Mouse (Mus musculus): ENCODE measurements at regions not wholly inside any gene's neighbourhood (a gene's known extent, or its start where the extent isn't known, plus 50 kb on each side); places are given as distances from the start of the nearest gene placed in this dataset.

DNA sequence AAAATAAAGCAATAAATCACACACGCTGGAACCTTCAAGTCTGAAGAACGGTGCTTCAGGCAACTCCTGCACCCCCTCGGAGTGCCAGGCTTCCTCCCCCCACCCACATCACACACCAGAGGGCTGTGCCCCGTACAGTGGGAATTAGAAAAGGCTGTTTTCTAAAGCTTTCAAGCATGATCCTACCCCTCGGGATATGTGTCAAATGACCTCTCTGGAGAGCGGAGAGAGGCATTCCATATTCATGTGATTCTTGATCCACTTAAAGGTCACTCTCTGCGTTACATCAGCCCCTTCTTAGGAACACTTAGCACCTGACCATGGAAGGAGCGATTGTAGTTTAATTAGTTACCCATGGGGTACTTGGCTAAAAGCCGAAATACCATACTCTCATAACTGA is 119.1 kb upstream of the Slc24a5 start:
- DNase-seq (ENCODE audit: low spot score in 2 of 2) = no peak

- no peak for DNase-seq (ENCODE audit: low spot score in 2 of 2)
Measured at GRCm38 (mm10) chr2:124952212-124952611, 115.7 kb upstream of the Slc24a5 start.

DNA sequence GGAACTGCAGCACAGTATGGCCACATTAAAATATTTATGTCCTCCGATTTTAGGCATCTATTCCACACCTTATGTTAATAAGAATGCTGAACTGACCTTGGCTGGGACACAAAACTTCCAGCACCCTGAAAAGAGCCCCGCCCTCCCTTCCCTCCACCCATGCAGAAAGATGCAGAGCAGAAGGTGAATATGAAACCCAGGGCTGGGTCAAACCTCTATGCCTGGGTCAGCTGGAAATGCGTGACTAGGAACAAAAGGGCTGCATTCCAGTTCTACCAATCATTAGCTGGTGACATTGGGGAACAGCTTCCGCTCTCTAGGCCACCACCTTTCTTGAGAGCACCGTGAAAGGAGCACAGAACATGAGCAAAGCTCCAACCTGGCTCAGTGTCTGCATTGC is 114.9 kb upstream of the Slc24a5 start:
- DNase-seq (ENCODE audit: low spot score in 2 of 2) = no peak

GRCm38 (mm10) chr2:124955843-124956242 is 112.1 kb upstream of the Slc24a5 start:
- no peak for DNase-seq (ENCODE audit: low spot score in 2 of 2)

- no peak for DNase-seq (ENCODE audit: low spot score in 2 of 2)
Measured at GRCm38 (mm10) chr2:124959431-124959830, 108.5 kb upstream of the Slc24a5 start.

DNA sequence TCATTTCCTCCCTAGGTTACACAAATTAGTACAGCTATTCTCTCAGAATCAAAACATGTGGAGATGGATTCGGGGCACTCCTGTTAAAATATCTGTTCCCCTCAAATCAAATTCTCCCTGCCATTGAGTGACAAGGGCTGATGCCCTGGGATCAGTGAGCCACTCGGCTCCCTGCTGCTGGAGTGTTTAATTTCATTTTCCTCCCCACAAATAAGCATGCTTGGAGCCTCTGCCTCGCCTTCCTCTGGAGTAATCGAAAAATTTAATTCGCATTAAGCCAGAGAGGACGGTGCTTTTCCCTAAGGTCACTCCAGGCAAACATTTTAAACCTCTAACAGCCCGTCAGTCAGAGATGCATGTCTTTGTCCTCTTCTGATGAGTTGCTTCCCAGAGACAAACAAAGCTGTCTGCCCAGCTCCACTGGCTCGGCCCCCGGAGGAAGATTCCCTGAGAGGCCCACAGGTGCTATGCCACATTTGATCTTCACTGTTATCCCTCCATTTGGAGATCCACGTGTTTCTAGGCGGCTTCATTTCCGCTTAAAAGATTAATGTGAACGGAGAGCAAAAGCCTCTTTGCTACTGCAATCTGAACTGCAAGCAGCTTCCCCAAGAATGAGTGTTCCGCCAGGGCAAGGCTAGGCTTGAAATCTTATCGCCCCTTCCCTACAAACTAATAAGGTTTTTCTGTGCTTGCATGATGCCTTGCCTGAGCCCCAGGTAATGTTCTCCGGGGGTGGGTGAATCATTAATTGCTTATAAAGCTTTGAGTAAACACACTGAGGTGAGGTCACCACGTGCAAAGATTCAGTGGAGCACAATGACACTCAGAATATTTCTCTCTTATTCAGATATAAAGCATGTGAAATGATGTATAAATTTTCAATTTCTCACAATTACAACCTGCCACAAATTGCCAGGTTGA is 95.8 kb upstream of the Slc24a5 start:
- DNase-seq (ENCODE audit: low spot score in 2 of 2) = no peak

DNA sequence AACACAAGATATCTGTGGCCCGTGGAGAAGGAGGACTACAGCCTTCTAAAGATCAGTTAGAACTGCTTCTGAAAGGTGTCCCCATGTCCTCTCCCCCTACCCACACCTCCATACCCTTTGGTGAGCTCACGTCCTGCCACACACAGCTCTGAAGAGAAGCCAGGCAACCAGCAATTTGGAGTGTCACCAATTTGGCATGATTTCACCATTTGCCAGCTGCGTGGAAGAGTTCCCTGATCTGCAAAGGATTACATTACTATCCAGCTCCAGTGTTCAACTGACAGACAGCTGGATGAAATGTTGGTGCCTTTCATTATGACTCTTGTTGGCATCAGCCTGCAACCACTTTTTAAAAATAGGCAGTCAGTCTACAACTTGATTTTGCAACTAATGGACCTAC is 92.8 kb upstream of the Slc24a5 start:
- no peak for DNase-seq (ENCODE audit: low spot score in 2 of 2)

GRCm38 (mm10) chr2:124990976-124991375 is 76.9 kb upstream of the Slc24a5 start:
- DNase-seq (ENCODE audit: low spot score in 2 of 2) = no peak

- DNase-seq (ENCODE audit: low spot score in 2 of 2) = no peak
Measured at GRCm38 (mm10) chr2:125015007-125015406, 52.9 kb upstream of the Slc24a5 start.

DNA sequence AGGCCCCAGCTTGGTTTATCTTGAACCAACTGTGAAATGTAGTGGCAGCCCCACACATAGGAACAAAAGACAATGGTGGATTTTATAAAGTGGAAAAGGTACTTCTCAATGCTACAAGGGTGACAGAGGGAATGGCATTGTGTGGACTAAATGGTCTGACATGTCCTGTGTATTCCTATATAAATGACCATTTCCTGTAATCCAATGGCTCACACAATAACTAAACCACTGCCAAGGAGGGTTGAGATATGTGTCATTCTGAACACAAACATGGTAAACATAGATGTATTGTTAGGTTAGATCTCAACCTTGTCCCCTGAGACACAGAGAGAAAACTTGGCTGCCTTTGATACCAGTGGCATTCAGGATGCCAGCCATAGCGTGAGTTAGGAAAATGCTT is 51.0 kb upstream of the Slc24a5 start:
- no peak for DNase-seq (ENCODE audit: low spot score in 2 of 2)

Measured in frontal cortex, postnatal 25 days (tissue).